Mouse (Mus musculus): Measurements from ENCODE around the gene Zfp704.

GRCm38 (mm10) chr3:9485506-9485905 lies 124.4 kb downstream of the Zfp704 start:
- no peak for TF ChIP-seq CTCF (IDR thresholded peaks at IDR 0.05; ENCODE audit: insufficient read depth, low read length)
- TF ChIP-seq POLR2A (IDR thresholded peaks at IDR 0.05; ENCODE audit: borderline replicate concordance, extremely low read depth, low read depth, low read length) = no peak
